Mouse (Mus musculus): ENCODE measurements around the gene Ift20. TPM values are rescaled to one million over a fixed set of nuclear protein-coding genes. Genes with fewer than 3 reads are reported as not detected.

Ift20 gene
- polyA plus RNA-seq (2014; fragmentation: Illumina TruSeq; extraction: RNeasy Lipid Tissue Mini Kit (QIAGEN cat#74804); ENCODE audit: low replicate concordance), result 97.4 TPM

GRCm38 (mm10) chr11:78536080-78536689, at the start of gene Ift20, which contains the start of gene Tnfaip1:
Gene Ift20, plus strand, starts transcription at chr11:78536361.
Gene Tnfaip1, minus strand, starts transcription at chr11:78536332.

DNA sequence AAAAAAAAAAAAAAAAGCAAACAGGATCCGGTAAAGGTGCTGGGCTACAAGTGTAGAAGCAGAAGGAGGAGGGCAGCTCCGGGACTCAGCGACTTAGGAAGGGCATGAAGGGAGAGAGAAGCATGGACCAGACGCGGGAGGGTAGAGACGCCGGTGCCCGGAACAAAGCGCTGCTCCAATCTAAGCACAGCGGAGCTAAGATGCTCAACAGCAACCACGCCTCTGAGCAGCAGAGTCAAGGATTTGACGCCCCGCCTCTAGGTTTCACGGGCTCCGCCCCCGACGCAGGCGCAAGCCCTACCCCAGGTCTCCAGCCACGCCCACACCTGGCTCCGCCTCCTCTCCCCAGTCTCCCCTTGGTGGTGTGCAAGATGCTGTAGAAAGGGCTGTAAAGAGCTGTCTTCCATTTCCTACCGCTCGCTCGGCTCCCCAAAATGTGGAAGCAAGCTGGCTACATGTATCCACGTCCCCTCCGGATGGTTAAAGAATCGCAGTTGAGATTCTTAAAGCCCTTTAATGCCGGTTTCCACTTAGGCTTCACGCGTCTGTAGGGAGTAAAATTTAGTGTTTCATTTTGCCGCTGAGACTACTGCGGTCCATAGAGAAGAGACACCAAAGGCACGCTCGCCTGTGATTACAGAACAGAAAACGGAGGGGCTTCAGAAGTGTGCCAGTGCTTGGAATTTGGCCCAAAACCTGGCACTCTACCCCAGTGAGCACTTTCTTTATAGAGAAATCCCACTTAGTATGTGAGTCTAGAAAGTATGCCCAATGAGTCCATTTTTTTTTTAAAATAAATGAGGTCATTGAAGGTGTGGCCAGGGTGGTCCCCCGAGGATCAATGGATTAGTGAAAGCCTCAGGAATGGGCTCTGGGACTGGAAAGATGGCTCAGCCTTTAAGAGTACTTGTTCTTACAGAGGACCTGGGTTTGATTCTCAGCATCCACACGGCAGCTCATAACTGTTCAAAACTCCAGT, 38.3 kb upstream of the Ift20 start, which contains the start of gene Sarm1:
Sarm1 (minus strand) TSS at position 211 of the 979 bp plus-strand sequence.

GRCm38 (mm10) chr11:78499004-78499403, 37.2 kb upstream of the Ift20 start, which contains the start of gene Vtn:
Gene Vtn, plus strand, starts transcription at chr11:78499091.

DNA sequence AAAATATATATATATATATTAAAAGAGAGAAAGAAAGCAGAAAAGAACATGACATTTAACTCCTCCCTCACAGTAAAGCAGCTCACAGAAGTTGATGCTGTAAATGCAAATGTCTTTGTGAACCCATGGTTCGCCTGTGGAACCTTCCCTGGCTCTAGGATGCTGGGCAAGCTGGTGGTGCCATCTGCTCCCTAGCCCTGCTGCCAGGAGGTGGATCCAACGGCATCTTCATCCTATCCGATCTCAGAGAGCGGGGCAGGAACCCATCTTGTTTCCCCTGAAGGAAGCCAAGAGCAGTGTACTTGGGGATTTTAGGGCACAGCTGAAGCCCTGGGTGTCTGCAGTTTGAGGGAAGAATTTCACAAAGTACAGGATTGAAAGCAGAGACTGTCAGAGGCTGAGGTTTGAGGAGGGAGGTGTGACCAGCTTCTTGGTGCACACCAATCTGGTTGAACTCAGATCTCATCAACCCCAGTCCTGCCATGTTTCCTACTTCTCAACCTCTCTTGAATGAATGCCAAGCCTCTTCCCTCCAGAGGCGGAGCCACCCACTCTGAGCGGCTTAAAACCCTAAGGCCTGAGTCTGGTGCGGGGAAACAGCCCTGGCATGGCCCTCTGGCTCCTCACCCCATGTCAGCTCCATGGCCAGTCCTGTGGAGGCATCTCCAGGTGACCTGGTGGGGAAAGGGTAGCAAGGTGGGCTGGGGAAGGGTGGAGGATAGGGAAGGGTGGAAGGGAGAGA, 33.1 kb upstream of the Ift20 start, which contains the start of gene Sebox:
Sebox (plus strand) TSS at position 539 of the 742 bp plus-strand sequence.

DNA sequence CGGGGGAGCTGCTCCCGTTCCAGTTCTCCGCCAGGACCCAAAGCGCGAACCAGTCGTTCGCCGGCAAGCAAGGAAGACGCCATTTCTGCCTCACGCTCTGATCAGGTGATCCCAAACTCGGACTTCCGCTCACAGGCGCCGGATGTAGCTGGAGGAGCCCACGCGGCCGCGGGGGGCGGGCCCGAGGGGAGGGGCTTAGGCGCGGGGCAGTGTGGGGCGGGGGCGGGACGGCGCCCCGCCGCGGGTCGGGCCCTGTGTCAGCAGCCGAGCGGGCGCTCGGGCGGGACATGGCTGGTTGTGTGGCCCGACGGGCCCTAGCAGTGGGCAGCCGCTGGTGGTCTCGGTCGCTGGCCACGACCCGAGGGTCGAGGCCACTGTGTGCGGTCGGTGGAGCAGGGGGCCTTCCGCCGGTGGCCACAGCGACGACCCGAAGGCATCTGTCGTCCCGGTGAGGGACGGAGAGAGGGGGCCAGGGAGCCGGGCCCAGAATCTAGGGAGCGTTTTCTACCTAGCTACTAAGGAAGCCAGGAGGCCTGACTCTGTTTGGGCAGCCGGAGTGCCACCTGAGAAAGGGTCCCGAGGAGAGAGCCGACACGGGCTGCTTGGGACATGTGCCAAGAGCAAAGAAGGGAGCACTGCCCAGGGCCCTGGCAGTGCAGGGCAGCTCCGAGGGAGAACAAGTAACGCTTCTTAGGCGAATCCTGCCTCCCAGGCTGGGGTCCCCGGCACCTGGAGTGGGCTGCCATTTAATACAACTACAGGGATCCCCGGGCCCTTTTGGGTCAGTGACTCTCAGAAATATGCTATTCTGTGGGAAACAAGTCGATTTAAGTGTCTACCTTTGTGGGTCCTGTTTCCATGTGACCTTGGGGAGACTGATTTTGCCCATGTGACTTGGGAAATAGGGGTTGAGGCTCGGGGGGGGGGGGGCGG, 23.9 kb upstream of the Ift20 start, which contains the start of the genes Tmem199 and Poldip2:
Tmem199 (minus strand) TSS at position 148 of the 933 bp plus-strand sequence.
Poldip2 (plus strand) TSS at position 169 of the 933 bp plus-strand sequence.

GRCm38 (mm10) chr11:78550168-78551058, 14.3 kb downstream of the Ift20 start, which contains the start of gene Tmem97:
Gene Tmem97, minus strand, starts transcription at chr11:78550777.

Other genes with a start within 250 kb of the Ift20 start
- gene BC030499, start 245.5 kb upstream of the Ift20 start, polyA plus RNA-seq (2014; fragmentation: Illumina TruSeq; extraction: RNeasy Lipid Tissue Mini Kit (QIAGEN cat#74804); ENCODE audit: low replicate concordance), result 1.5 TPM
- 8.9 TPM for gene Spag5, start 234.8 kb upstream of the Ift20 start, polyA plus RNA-seq (2014; fragmentation: Illumina TruSeq; extraction: RNeasy Lipid Tissue Mini Kit (QIAGEN cat#74804); ENCODE audit: low replicate concordance)
- gene Aldoc, start 213.4 kb upstream of the Ift20 start, polyA plus RNA-seq (2014; fragmentation: Illumina TruSeq; extraction: RNeasy Lipid Tissue Mini Kit (QIAGEN cat#74804); ENCODE audit: low replicate concordance), result 3.8 TPM
- gene Pigs, start 207.9 kb upstream of the Ift20 start, polyA plus RNA-seq (2014; fragmentation: Illumina TruSeq; extraction: RNeasy Lipid Tissue Mini Kit (QIAGEN cat#74804); ENCODE audit: low replicate concordance), result 1.9 TPM
- not detected for gene Unc119, start 192.9 kb upstream of the Ift20 start, polyA plus RNA-seq (2014; fragmentation: Illumina TruSeq; extraction: RNeasy Lipid Tissue Mini Kit (QIAGEN cat#74804); ENCODE audit: low replicate concordance)
- gene Foxn1, start 149.8 kb upstream of the Ift20 start, polyA plus RNA-seq (2014; fragmentation: Illumina TruSeq; extraction: RNeasy Lipid Tissue Mini Kit (QIAGEN cat#74804); ENCODE audit: low replicate concordance), result not detected
- 6.7 TPM for gene Slc13a2, start 114.1 kb upstream of the Ift20 start, polyA plus RNA-seq (2014; fragmentation: Illumina TruSeq; extraction: RNeasy Lipid Tissue Mini Kit (QIAGEN cat#74804); ENCODE audit: low replicate concordance)
- gene Slc46a1, start 70.7 kb upstream of the Ift20 start, polyA plus RNA-seq (2014; fragmentation: Illumina TruSeq; extraction: RNeasy Lipid Tissue Mini Kit (QIAGEN cat#74804); ENCODE audit: low replicate concordance), result 8.8 TPM
- not detected for gene Sarm1, start 38.6 kb upstream of the Ift20 start, polyA plus RNA-seq (2014; fragmentation: Illumina TruSeq; extraction: RNeasy Lipid Tissue Mini Kit (QIAGEN cat#74804); ENCODE audit: low replicate concordance)
- not detected for gene Vtn, start 37.3 kb upstream of the Ift20 start, polyA plus RNA-seq (2014; fragmentation: Illumina TruSeq; extraction: RNeasy Lipid Tissue Mini Kit (QIAGEN cat#74804); ENCODE audit: low replicate concordance)
- not detected for gene Sebox, start 32.9 kb upstream of the Ift20 start, polyA plus RNA-seq (2014; fragmentation: Illumina TruSeq; extraction: RNeasy Lipid Tissue Mini Kit (QIAGEN cat#74804); ENCODE audit: low replicate concordance)
- gene Tmem199, start 24.2 kb upstream of the Ift20 start, polyA plus RNA-seq (2014; fragmentation: Illumina TruSeq; extraction: RNeasy Lipid Tissue Mini Kit (QIAGEN cat#74804); ENCODE audit: low replicate concordance), result 15.1 TPM
- 6.3 TPM for gene Poldip2, start 24.2 kb upstream of the Ift20 start, polyA plus RNA-seq (2014; fragmentation: Illumina TruSeq; extraction: RNeasy Lipid Tissue Mini Kit (QIAGEN cat#74804); ENCODE audit: low replicate concordance)
- 53.0 TPM for gene Tnfaip1, start within 50 bp of the Ift20 start, polyA plus RNA-seq (2014; fragmentation: Illumina TruSeq; extraction: RNeasy Lipid Tissue Mini Kit (QIAGEN cat#74804); ENCODE audit: low replicate concordance)
- 24.5 TPM for gene Tmem97, start 14.4 kb downstream of the Ift20 start, polyA plus RNA-seq (2014; fragmentation: Illumina TruSeq; extraction: RNeasy Lipid Tissue Mini Kit (QIAGEN cat#74804); ENCODE audit: low replicate concordance)
- gene Nlk, start 161.0 kb downstream of the Ift20 start, polyA plus RNA-seq (2014; fragmentation: Illumina TruSeq; extraction: RNeasy Lipid Tissue Mini Kit (QIAGEN cat#74804); ENCODE audit: low replicate concordance), result 34.8 TPM
- gene Ccnq, start 215.4 kb downstream of the Ift20 start, polyA plus RNA-seq (2014; fragmentation: Illumina TruSeq; extraction: RNeasy Lipid Tissue Mini Kit (QIAGEN cat#74804); ENCODE audit: low replicate concordance), result 2.2 TPM

Data from small intestine, adult 10 weeks (tissue).